Mouse (Mus musculus) intestine, embryonic 16.5 days (tissue): ENCODE measurements around the gene Olfr424. TPM values are rescaled to one million over a fixed set of nuclear protein-coding genes. Genes with fewer than 3 reads are reported as not detected.
A peak's percentile ranks its signal among the peaks of the same experiment; 100 is the strongest.

Experiments
- ATAC-seq: fragments of 200-750 bp; cut with Nextera tagmentation; 2 replicates; pipeline ENCODE4 v1.8.0; 2017; ENCODE audit warnings: moderate TSS enrichment, moderate library complexity
- H3K27ac ChIP-seq: fragments of 300-500 bp; sonication (generic); 2 replicates; pipeline ENCODE4 v1.5.1; 2014; ENCODE audit warnings: mild to moderate bottlenecking, low read length
- H3K27me3 ChIP-seq: fragments of 300-500 bp; sonication (generic); replicated peaks from 2 replicates; pipeline ENCODE4 v1.6.1; 2014; ENCODE audit warnings: low read length, control low read depth, mixed read lengths; ENCODE audit not compliant: control insufficient read depth, insufficient read depth
- H3K36me3 ChIP-seq: fragments of 300-500 bp; sonication (generic); 2 replicates; pipeline ENCODE4 v1.6.1; 2014; ENCODE audit warnings: low read length, control low read depth; ENCODE audit not compliant: control insufficient read depth, insufficient read depth
- H3K4me1 ChIP-seq: fragments of 300-500 bp; sonication (generic); 2 replicates; pipeline ENCODE4 v1.6.1; 2014; ENCODE audit warnings: low read length, control low read depth, mixed read lengths; ENCODE audit not compliant: control insufficient read depth, insufficient read depth
- H3K4me2 ChIP-seq: fragments of 300-500 bp; sonication (generic); 2 replicates; pipeline ENCODE4 v1.6.1; 2014; ENCODE audit warnings: low read depth, low read length, control low read depth
- H3K4me3 ChIP-seq: fragments of 300-500 bp; sonication (generic); 2 replicates; pipeline ENCODE4 v1.5.1; 2014; ENCODE audit warnings: mild to moderate bottlenecking, low read length
- H3K9ac ChIP-seq: fragments of 300-500 bp; sonication (generic); 2 replicates; pipeline ENCODE4 v1.6.1; 2014; ENCODE audit warnings: low read depth, low read length
- H3K9me3 ChIP-seq: fragments of 300-500 bp; sonication (generic); 2 replicates; pipeline ENCODE4 v1.6.1; 2016; ENCODE audit warnings: low read length, control low read depth; ENCODE audit not compliant: control insufficient read depth
- WGBS: fragments of 180-500 bp; shearing (Covaris S2); extraction: QIAGEN DNeasy Blood & Tissue Kit; methylation state at CpG from one replicate; pipeline ENCODE4 v1.1.7; 2014; 5-methylcytosine and 5-hydroxymethylcytosine counted together
- polyA plus RNA-seq: library from polyadenylated mRNA; unstranded; fragments of >200 nt; fragmentation: Nextera tagmentation; extraction: Ambion mirVana; gene quantifications from 2 replicates; pipeline ENCODE4 v1.2.1, GENCODE M21; 2015

The Olfr424 gene
- polyA plus RNA-seq, 1 experiment from 2014 or later, result not detected

- no peak overlapping the region for H3K9ac ChIP-seq
- no peaks in the 10 kb centered on the region for H3K4me1 ChIP-seq
- H3K4me3 ChIP-seq, result no peak overlapping the region
- H3K27ac ChIP-seq, result no peak overlapping the region
- H3K4me2 ChIP-seq, result no peak overlapping the region
- no peak for ATAC-seq
- H3K27me3 ChIP-seq, result no peaks in the 10 kb centered on the region
- H3K36me3 ChIP-seq, result no peaks in the 10 kb centered on the region
- H3K9me3 ChIP-seq, result no peaks in the 10 kb centered on the region
- 88% methylated on average over 3 of the region's 3 CpGs for WGBS
Measured at GRCm38 (mm10) chr1:174157622-174158021, 26.3 kb downstream of the Olfr424 start.

- no peak overlapping the region for H3K4me2 ChIP-seq
Measured at GRCm38 (mm10) chr1:174158512-174158911, 27.2 kb downstream of the Olfr424 start.

GRCm38 (mm10) chr1:174159095-174159494 lies 27.8 kb downstream of the Olfr424 start:
- Histone ChIP-seq H3K27ac (no peak overlapping the region), H3K36me3 (no peaks in the 10 kb centered on the region), H3K9ac (no peak overlapping the region), H3K9me3 (no peaks in the 10 kb centered on the region), H3K4me3 (no peak overlapping the region), H3K27me3 (no peaks in the 10 kb centered on the region), H3K4me1 (no peaks in the 10 kb centered on the region), H3K4me2 (no peak overlapping the region)
- no peak for ATAC-seq
- WGBS, result 92% methylated on average over 10 of the region's 10 CpGs

More at GRCm38 (mm10) chr1:174158512-174158911, 27.2 kb downstream of the Olfr424 start:
- Histone ChIP-seq H3K9me3 (no peaks in the 10 kb centered on the region), H3K27me3 (no peaks in the 10 kb centered on the region), H3K27ac (no peak overlapping the region), H3K9ac (no peak overlapping the region), H3K4me3 (no peak overlapping the region), H3K36me3 (no peaks in the 10 kb centered on the region), H3K4me1 (no peaks in the 10 kb centered on the region)
- no peak for ATAC-seq
- WGBS, result 83% methylated on average over 1 of the region's 1 CpGs

GRCm38 (mm10) chr1:174169024-174169423 lies 37.7 kb downstream of the Olfr424 start:
- H3K36me3 ChIP-seq, result no peaks in the 10 kb centered on the region
- no peaks in the 10 kb centered on the region for H3K4me1 ChIP-seq
- H3K9ac ChIP-seq, result no peak overlapping the region
- no peak for ATAC-seq
- H3K4me2 ChIP-seq, result no peak overlapping the region
- no peaks in the 10 kb centered on the region for H3K27me3 ChIP-seq
- H3K27ac ChIP-seq, result no peak overlapping the region
- no peaks in the 10 kb centered on the region for H3K9me3 ChIP-seq
- no peak overlapping the region for H3K4me3 ChIP-seq

GRCm38 (mm10) chr1:174170706-174171501 lies 39.6 kb downstream of the Olfr424 start:
- Histone ChIP-seq H3K27ac (no peak overlapping the region), H3K9me3 (no peaks in the 10 kb centered on the region), H3K4me2 (no peak overlapping the region), H3K4me1 (no peaks in the 10 kb centered on the region), H3K4me3 (no peak overlapping the region), H3K9ac (no peak overlapping the region), H3K36me3 (no peaks in the 10 kb centered on the region), H3K27me3 (no peaks in the 10 kb centered on the region)
- no peak for ATAC-seq
- 56% methylated on average over 5 of the region's 5 CpGs for WGBS

- Histone ChIP-seq H3K4me3 (no peak overlapping the region), H3K9ac (no peak overlapping the region), H3K36me3 (no peaks in the 10 kb centered on the region), H3K9me3 (no peaks in the 10 kb centered on the region), H3K4me2 (no peak overlapping the region), H3K27me3 (no peaks in the 10 kb centered on the region), H3K4me1 (no peaks in the 10 kb centered on the region), H3K27ac (no peak overlapping the region)
- peak; percentile 93 for ATAC-seq
- WGBS, result 46% methylated on average over 2 of the region's 2 CpGs
Measured at GRCm38 (mm10) chr1:174171537-174171936, 40.2 kb downstream of the Olfr424 start.

- H3K36me3 ChIP-seq, result no peaks in the 10 kb centered on the region
- H3K4me1 ChIP-seq, result no peaks in the 10 kb centered on the region
- peak; percentile 74; the same call in 1 of the 2 replicates for ATAC-seq
- 49% methylated on average over 3 of the region's 3 CpGs for WGBS
- no peak within 1 kb of the TSS for H3K4me3 ChIP-seq
- no peaks in the 10 kb centered on the region for H3K9me3 ChIP-seq
- H3K27me3 ChIP-seq, result no peaks in the 10 kb centered on the region
- no peak within 1 kb of the TSS for H3K4me2 ChIP-seq
- H3K9ac ChIP-seq, result no peak within 1 kb of the TSS
- no peak within 1 kb of the TSS for H3K27ac ChIP-seq
Measured at GRCm38 (mm10) chr1:174172605-174173004, 41.3 kb downstream of the Olfr424 start, which contains the start of gene Spta1. TSS of gene Spta1 (plus strand) at chr1:174172776.

Other genes with a start within 250 kb of the Olfr424 start
- gene Ifi211, start 218.5 kb upstream of the Olfr424 start, polyA plus RNA-seq, result 0.72 and 0.97 TPM in 2 replicates
- gene Mndal, start 189.0 kb upstream of the Olfr424 start, polyA plus RNA-seq, result 3.2 and 3.3 TPM in 2 replicates
- gene Ifi203, start 188.8 kb upstream of the Olfr424 start, polyA plus RNA-seq, result 1.4 and 2.2 TPM in 2 replicates
- gene Ifi202b, start 148.8 kb upstream of the Olfr424 start, polyA plus RNA-seq, result not detected in 2 replicates
- gene Ifi205, start 99.7 kb upstream of the Olfr424 start, polyA plus RNA-seq, result 1.6 and 1.7 TPM in 2 replicates
- 0.05 TPM in 1 of 2 replicates, not detected in the other for gene Olfr433, start 90.8 kb upstream of the Olfr424 start, polyA plus RNA-seq
- gene Olfr432, start 82.3 kb upstream of the Olfr424 start, polyA plus RNA-seq, result not detected in 2 replicates
- gene Olfr430, start 64.9 kb upstream of the Olfr424 start, polyA plus RNA-seq, result not detected in 2 replicates
- not detected in 2 replicates for gene Olfr429, start 47.2 kb upstream of the Olfr424 start, polyA plus RNA-seq
- gene Olfr427, start 34.6 kb upstream of the Olfr424 start, polyA plus RNA-seq, result not detected in 2 replicates
- not detected in 2 replicates for gene Olfr231, start 10.4 kb upstream of the Olfr424 start, polyA plus RNA-seq
- not detected in 2 replicates for gene Olfr420, start 24.1 kb downstream of the Olfr424 start, polyA plus RNA-seq
- gene Spta1, start 41.3 kb downstream of the Olfr424 start, polyA plus RNA-seq, result 0.54 and 0.65 TPM in 2 replicates
- gene Olfr419, start 120.5 kb downstream of the Olfr424 start, polyA plus RNA-seq, result not detected in 2 replicates
- gene Mptx1, start 199.0 kb downstream of the Olfr424 start, polyA plus RNA-seq, result 17.3 and 26.7 TPM in 2 replicates
- not detected in 2 replicates for gene Olfr417, start 233.6 kb downstream of the Olfr424 start, polyA plus RNA-seq